Mouse (Mus musculus): Measurements from ENCODE around the gene Vmn1r193. TPM values are rescaled to one million over a fixed set of nuclear protein-coding genes. Genes with fewer than 3 reads are reported as not detected.
"Not testable (repeated sequence)": the region's sequence is repeated elsewhere in the genome, so short reads cannot be mapped to it uniquely, and the experiment has no call there.

Gene Vmn1r193
- total RNA-seq (2021): not detected
- long read RNA-seq, experiment 1: 0 reads
- long read RNA-seq, experiment 2: 0 reads

GRCm38 (mm10) chr13:22223060-22223459 lies at the start of gene Vmn1r193:
TSS of gene Vmn1r193 (minus strand) at chr13:22223160.
- not testable (repeated sequence) for DNase-seq

GRCm38 (mm10) chr13:22271721-22272120 lies 48.8 kb upstream of the Vmn1r193 start:
- DNase-seq: no peak

GRCm38 (mm10) chr13:22270222-22270621 lies 47.3 kb upstream of the Vmn1r193 start, which contains the start of gene Vmn1r195:
TSS of gene Vmn1r195 (plus strand) at chr13:22270522.
- DNase-seq: not testable (repeated sequence)

- no peak for DNase-seq
Measured at GRCm38 (mm10) chr13:22243915-22244314, 21.0 kb upstream of the Vmn1r193 start, which contains the start of gene Vmn1r194. TSS of gene Vmn1r194 (plus strand) at chr13:22244215.

- not testable (repeated sequence) for DNase-seq
Measured at GRCm38 (mm10) chr13:22192756-22193155, 30.2 kb downstream of the Vmn1r193 start.

GRCm38 (mm10) chr13:22191041-22191440 lies 31.9 kb downstream of the Vmn1r193 start, which contains the start of gene Vmn1r192:
TSS of gene Vmn1r192 (minus strand) at chr13:22191141.
- no peak for DNase-seq

- DNase-seq: no peak
Measured at GRCm38 (mm10) chr13:22190385-22190784, 32.6 kb downstream of the Vmn1r193 start.

GRCm38 (mm10) chr13:22189313-22189712 lies 33.6 kb downstream of the Vmn1r193 start:
- no peak for DNase-seq

- no peak for DNase-seq
Measured at GRCm38 (mm10) chr13:22183869-22184268, 39.1 kb downstream of the Vmn1r193 start, which contains the start of gene Vmn1r191. TSS of gene Vmn1r191 (minus strand) at chr13:22183969.

- peak; percentile 21 to 43 for DNase-seq
Measured at GRCm38 (mm10) chr13:22168416-22168815, 54.5 kb downstream of the Vmn1r193 start.

Small RNA genes within 50 kb of the gene (microRNA-seq; reads per million reads assigned to microRNA genes)
- gene Gm23282 (0 reads per million in 2 experiments), gene Gm25084 (0 reads per million in 2 experiments)

Other genes starting within 250 kb of the Vmn1r193 start
- gene Pom121l2, start 242.0 kb downstream of the Vmn1r193 start, total RNA-seq (2021): not detected
- not detected for gene Prss16, start 213.4 kb downstream of the Vmn1r193 start, total RNA-seq (2021)
- 10 to 100 TPM; 10.9 to 12.6 TPM for gene Hist1h2ah, start 187.6 kb downstream of the Vmn1r193 start, total RNA-seq (2021)
- gene Hist1h2bk, start 187.3 kb downstream of the Vmn1r193 start, total RNA-seq (2021): 10 to 100 TPM; 15.2 to 16.5 TPM
- 10 to 100 TPM; 15.0 to 20.2 TPM for gene Hist1h4i, start 181.8 kb downstream of the Vmn1r193 start, total RNA-seq (2021)
- 10 to 100 TPM in 1 of 2 experiments, 1 to 10 TPM in 1; 7.7 to 10.8 TPM for gene Hist1h2ag, start 180.2 kb downstream of the Vmn1r193 start, total RNA-seq (2021)
- gene Hist1h2bj, start 179.9 kb downstream of the Vmn1r193 start, total RNA-seq (2021): 1 to 10 TPM; 2.8 to 6.2 TPM
- gene Vmn1r188, start 138.7 kb downstream of the Vmn1r193 start, total RNA-seq (2021): not detected
- not detected for gene Vmn1r189, start 117.3 kb downstream of the Vmn1r193 start, total RNA-seq (2021)
- gene Vmn1r191, start 39.2 kb downstream of the Vmn1r193 start, total RNA-seq (2021): not detected
- gene Vmn1r192, start 32.0 kb downstream of the Vmn1r193 start, total RNA-seq (2021): not detected
- gene Vmn1r194, start 21.1 kb upstream of the Vmn1r193 start, total RNA-seq (2021): not detected
- gene Vmn1r195, start 47.4 kb upstream of the Vmn1r193 start, total RNA-seq (2021): not detected
- not detected for gene Vmn1r196, start 66.8 kb upstream of the Vmn1r193 start, total RNA-seq (2021)
- not detected for gene Vmn1r197, start 101.4 kb upstream of the Vmn1r193 start, total RNA-seq (2021)
- gene Vmn1r198, start 127.2 kb upstream of the Vmn1r193 start, total RNA-seq (2021): not detected
- not detected for gene Vmn1r199, start 156.7 kb upstream of the Vmn1r193 start, total RNA-seq (2021)
- gene Vmn1r200, start 167.2 kb upstream of the Vmn1r193 start, total RNA-seq (2021): not detected
- gene Vmn1r201, start 248.8 kb upstream of the Vmn1r193 start, total RNA-seq (2021): not detected

Measured in heart, adult 18-20 months (tissue).